Mouse (Mus musculus) activated CD4-positive, CD25-positive, alpha-beta regulatory T cell, adult 9 weeks (primary cell): Measurements from ENCODE around the gene Zfp683. TPM values are rescaled to one million over a fixed set of nuclear protein-coding genes. Genes with fewer than 3 reads are reported as not detected.

Source experiments
- polyA plus RNA-seq: library from polyadenylated mRNA; unstranded; fragments of 100-300 nt; shearing (Covaris generic); gene quantifications from one replicate; pipeline ENCODE4 v1.2.1, GENCODE M21; 2017

Zfp683 gene
- 1.5 TPM for polyA plus RNA-seq

GRCm38 (mm10) chr4:134053538-134053937 is at the start of gene Zfp683:
Zfp683 (plus strand) TSS chr4:134053838.

GRCm38 (mm10) chr4:134018779-134019145 is 34.9 kb upstream of the Zfp683 start, which contains the start of gene Lin28a:
Lin28a (minus strand) TSS chr4:134018841.

GRCm38 (mm10) chr4:134060135-134060865 is 6.7 kb downstream of the Zfp683 start, which contains the start of gene Crybg2:
Crybg2 (plus strand) TSS chr4:134060815.

GRCm38 (mm10) chr4:134094923-134095547 is 41.4 kb downstream of the Zfp683 start, which contains the start of gene Cd52:
Cd52 (minus strand) TSS chr4:134095082.

GRCm38 (mm10) chr4:134101979-134102741 is 48.5 kb downstream of the Zfp683 start, which contains the start of gene Ubxn11:
Ubxn11 (plus strand) TSS chr4:134102570.

Other genes starting within 250 kb of the Zfp683 start
- 295 TPM for gene Rps6ka1, start 166.0 kb upstream of the Zfp683 start, polyA plus RNA-seq
- 392 TPM for gene Hmgn2, start 85.2 kb upstream of the Zfp683 start, polyA plus RNA-seq
- gene Dhdds, start 52.9 kb upstream of the Zfp683 start, polyA plus RNA-seq = 37.4 TPM
- not detected for gene Lin28a, start 35.0 kb upstream of the Zfp683 start, polyA plus RNA-seq
- 15.4 TPM for gene Crybg2, start 7.0 kb downstream of the Zfp683 start, polyA plus RNA-seq
- 3,032 TPM for gene Cd52, start 41.2 kb downstream of the Zfp683 start, polyA plus RNA-seq
- gene Ubxn11, start 48.7 kb downstream of the Zfp683 start, polyA plus RNA-seq = 41.2 TPM
- 1,513 TPM for gene Sh3bgrl3, start 75.0 kb downstream of the Zfp683 start, polyA plus RNA-seq
- gene Cep85, start 133.3 kb downstream of the Zfp683 start, polyA plus RNA-seq = 84.8 TPM
- not detected for gene Gm7534, start 149.2 kb downstream of the Zfp683 start, polyA plus RNA-seq
- gene Catsper4, start 173.5 kb downstream of the Zfp683 start, polyA plus RNA-seq = not detected
- gene Cnksr1, start 184.6 kb downstream of the Zfp683 start, polyA plus RNA-seq = 0.33 TPM
- 9.6 TPM for gene E130218I03Rik, start 189.8 kb downstream of the Zfp683 start, polyA plus RNA-seq
- gene Zfp593, start 191.8 kb downstream of the Zfp683 start, polyA plus RNA-seq = 16.6 TPM
- gene Gm30191, start 193.1 kb downstream of the Zfp683 start, polyA plus RNA-seq = not detected
- not detected for gene Grrp1, start 200.3 kb downstream of the Zfp683 start, polyA plus RNA-seq
- 23.7 TPM for gene Pdik1l, start 234.1 kb downstream of the Zfp683 start, polyA plus RNA-seq